Mouse (Mus musculus) frontal cortex, postnatal 14 days (tissue): ENCODE measurements around the gene Erp27.

Source experiments
- DNase-seq, 2 experiments: peaks; one replicate each; pipeline ENCODE4 v3.0.0; 2022; ENCODE audit warnings: low spot score in 2 of 2

The Erp27 gene

DNA sequence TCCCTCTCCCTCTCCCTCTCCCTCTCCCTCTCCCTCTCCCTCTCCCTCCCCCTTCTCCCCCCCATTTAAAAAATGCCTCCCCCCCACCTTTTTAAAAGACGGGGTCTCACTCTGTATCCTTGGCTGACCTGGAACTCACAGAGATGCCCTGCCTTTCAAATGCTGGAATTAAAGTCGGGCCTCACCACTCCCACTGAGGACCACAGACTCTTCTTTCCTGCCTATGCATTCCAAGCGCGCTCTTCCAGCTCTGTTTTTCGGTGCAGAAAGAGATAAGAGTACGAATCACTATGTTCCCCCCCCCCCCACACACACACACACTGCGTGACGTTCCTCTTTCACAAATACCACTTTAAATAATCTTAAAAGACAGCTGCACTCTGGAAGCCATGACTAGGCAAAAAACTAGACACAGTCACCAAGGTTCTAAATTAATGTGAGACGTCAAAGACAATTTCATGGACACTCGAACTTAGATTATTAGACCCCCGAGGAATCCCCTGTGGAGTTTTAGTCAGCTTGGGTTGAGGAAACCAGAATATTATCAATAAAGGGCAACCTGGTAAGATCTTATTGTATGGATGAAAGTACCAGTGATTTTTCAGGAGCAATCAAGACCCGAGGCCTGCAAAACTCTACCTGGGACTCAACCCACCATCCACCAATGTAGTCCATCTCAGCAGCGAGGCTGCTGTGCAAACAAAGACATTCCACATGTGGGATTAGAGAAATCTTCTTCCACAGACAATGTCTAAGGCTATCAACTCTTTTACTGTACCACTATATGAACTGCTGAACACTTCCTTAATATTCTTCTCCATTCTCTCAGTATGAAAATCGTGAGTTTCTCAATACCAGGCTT lies 17.6 kb upstream of the Erp27 start:
- DNase-seq: no peak

GRCm38 (mm10) chr6:136938331-136939126 lies 16.5 kb upstream of the Erp27 start:
- no peak for DNase-seq

- no peak for DNase-seq
Observed at GRCm38 (mm10) chr6:136937117-136937516, 15.1 kb upstream of the Erp27 start.

DNA sequence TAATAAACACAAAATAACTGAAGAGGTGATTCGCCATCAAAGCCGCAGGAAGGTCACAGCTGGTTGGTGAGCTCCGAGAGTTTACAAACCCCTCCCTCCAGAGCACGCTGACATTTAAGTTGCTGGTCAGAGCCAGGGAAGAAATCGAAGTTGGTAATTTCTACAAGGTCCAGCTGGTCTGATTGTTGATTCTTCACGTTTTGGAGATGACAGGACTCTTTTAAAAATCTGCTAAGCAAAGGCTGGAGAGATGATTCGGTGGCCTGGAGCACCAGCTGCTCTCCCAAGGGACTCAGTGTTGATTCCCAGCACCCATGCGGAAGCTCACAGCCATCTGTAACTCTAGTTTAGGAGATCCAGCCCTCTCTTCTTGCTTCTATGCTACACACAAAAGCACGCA lies 14.4 kb upstream of the Erp27 start:
- no peak for DNase-seq

DNA sequence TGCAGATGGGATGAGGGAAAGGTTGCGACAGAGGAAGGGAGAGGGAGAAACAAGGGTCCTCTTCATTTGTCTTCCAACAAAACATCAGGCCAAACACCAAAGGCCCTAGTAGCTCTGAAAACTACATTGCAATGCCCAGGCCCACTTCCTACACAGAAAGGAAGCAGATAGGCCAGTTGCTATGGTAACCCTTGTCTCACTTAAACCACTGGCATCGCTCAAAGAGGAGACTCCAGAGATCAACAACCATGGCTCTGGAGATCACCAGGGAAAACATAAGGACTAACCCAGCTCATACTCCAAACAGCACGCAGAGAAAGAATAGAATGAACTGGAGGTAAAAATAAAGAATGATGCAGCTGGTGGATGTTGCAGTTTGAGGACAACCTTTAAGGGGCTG lies 13.3 kb upstream of the Erp27 start:
- DNase-seq: no peak

DNA sequence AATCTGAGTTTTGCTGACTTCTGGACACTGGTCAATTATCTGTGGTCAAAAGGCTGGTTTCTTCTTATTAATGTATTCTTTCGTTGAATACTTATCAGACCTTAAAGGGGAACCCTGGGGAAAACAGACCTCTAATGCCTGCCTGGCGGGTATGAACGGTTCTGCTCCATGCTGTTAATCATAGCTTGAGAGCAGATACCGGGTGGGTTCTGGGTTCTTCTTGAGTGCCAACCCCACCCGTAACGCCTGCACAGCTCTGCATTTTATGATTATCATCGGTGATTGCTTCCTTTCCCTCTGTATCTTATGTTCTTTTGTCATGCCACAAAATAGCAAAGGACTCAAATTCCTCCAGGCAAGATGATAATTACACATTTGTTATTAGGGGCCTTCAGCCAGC lies 12.1 kb upstream of the Erp27 start:
- DNase-seq: no peak

- no peak for DNase-seq
Observed at GRCm38 (mm10) chr6:136931246-136931645, 9.3 kb upstream of the Erp27 start.

GRCm38 (mm10) chr6:136930677-136931076 lies 8.7 kb upstream of the Erp27 start:
- no peak for DNase-seq

- DNase-seq: no peak
Observed at GRCm38 (mm10) chr6:136927626-136928025, 5.6 kb upstream of the Erp27 start.

DNA sequence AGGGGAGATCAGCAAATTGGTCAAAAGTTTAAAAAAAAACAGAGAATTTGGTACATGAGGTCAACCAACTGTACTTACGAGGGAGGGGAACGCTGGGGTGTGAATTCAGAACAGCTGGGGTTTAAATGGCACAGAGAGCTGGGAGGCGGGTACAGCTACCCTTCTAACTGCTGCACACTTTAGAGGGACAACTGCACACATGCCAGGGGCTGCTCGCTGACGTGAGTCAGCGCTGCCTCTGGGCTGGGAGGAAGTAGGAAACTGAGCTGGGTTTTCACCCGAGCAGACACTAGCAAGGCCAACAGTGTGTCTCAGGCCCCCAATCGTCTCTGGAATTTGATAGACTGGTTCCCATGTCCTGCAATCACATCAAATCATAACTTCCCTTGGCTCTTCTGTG lies 3.1 kb upstream of the Erp27 start:
- DNase-seq: no peak

DNA sequence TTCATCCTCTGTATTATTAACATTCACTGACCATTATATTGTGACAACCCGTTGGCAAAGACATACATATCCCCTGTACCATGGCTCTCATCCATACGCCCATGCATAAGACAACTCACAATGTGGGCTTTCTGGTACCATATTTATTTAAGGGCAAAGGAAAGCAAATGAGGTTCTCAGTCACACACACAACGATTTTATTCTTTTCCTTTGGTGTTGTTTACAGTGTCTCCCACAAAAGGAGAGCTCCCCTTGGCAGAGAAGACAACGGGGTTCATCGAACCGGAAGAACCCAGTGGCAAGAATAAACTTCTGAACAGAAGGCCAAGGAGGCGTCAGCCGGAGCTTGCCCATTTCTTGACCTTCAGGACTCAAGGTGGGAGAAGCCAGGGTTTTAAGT lies 1.6 kb upstream of the Erp27 start, which contains the start of gene Pde6h:
Gene Pde6h (plus strand): TSS at position 301 of the 400 bp plus-strand sequence.
- DNase-seq: no peak

DNA sequence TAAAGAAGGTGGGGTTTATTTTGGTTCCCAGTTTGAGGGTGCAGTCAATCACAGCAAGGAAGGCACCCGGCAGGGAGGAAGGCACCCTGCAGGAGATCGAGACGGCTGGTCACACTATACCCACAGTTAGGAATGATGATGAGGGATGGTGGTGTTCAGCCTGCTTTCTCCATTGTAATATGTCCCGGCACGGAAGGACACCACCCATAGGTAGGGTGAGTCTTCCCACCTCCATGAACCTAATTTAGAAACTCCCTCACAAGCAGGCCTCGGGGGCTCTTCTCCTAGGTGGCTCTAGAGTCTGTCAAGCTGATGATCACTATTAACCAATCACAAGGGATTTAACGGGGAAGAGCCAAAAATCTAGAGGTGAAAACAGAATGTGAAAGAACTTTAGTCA lies 891 bp upstream of the Erp27 start:
- no peak for DNase-seq

- no peak for DNase-seq
Observed at GRCm38 (mm10) chr6:136921601-136922000, 379 bp downstream of the Erp27 start.

DNA sequence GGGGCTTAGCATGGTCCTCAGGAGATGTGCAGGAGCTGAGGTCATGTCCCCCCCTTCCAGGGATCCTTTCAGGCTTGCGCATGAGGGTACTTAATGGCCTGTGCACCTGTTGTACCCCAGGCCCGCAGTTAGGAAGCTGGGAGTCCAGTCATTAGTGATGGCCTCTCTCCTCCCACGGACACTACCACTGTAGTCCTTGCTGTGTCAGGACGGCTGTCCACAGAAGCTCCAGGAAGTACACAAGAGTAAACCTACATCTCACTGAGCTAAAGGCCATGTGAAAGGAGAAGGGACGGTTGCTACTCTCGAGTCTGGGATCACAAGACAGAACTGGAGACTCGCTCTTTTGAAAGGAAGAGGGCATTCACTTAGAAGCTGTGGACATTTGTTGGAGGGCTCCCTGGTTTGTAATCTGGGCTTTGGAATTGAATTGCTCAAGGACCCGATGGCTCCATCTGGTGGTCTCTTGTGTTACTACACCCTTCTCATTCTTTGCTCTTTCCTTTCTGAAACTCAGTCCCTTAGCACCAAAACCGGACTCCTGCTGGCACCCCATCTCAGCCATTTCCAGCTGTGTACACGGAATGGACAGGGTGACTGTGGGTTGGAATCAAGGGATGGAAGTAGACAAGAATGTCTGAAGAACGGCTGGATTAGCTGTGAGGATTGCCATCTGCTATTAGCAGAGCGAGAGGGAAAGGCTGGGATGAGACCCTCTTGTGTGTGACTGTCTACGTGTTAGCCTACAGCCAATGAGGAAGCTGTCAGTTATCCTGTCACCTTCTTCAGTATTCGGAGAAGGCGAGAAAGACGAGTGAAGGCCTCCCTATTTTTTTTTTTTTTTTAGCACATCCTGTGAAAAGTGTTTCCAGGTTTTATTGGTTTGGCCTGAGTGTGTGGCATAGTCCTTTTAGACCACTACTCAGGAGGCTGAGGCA lies 1.4 kb downstream of the Erp27 start:
- peak in 1 of 2 experiments; percentile 77 for DNase-seq

GRCm38 (mm10) chr6:136917885-136918284 lies 4.1 kb downstream of the Erp27 start:
- DNase-seq: no peak

- DNase-seq: no peak
Observed at GRCm38 (mm10) chr6:136915721-136916395, 6.1 kb downstream of the Erp27 start.

DNA sequence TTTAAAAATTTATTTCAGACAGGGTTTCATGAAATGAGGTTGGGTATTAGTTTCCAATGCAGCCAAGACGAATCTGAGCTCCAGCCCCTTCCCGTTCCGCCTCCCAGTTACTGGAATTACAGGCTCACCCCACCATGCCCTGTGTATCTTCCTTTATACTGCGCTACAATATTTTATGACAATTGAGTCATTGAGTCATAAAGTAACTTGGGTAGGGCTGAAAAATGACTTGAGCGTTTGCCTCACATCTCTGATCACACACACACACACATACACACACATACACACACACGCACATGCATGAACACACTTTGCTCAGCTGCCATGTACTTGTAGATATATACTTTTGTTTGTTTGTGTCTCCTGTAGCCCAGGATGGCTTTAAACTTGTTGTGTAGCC lies 7.7 kb downstream of the Erp27 start:
- no peak for DNase-seq

DNA sequence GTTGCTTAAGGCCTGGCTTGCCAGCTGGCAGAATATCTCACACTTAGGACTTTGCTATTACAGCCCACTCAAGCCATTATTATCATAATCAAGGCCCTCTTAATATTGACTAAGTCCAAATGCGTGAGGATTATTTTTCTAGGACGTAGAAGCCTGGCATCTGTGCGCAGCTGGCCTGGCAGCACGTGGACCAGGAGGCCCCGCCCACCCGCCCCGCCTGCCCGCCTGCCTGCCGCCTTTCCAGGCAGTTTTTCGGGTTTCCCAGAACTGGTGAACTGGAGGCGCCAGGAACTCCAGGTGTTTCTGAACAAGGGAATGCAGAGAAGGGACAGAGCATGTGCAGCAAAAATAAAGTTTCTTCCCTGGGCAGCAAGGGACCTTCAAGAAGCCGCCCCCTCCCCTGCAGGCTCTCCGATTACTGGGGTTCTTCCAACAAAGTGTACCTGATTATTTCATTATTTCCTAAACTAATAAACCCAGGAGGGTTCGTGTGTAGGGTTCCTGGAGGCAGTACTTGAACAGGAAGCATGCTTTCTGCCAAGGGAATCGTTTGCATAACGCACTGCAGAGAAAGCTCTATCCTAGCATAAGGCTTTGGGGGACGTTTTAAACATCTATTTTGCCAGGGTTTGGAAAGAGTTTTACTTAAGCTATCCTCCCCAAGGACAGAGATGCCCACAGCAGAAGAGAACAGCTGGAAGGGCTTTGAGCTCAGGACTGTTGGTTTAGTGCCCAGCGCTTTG lies 8.4 kb downstream of the Erp27 start:
- no peak for DNase-seq

DNA sequence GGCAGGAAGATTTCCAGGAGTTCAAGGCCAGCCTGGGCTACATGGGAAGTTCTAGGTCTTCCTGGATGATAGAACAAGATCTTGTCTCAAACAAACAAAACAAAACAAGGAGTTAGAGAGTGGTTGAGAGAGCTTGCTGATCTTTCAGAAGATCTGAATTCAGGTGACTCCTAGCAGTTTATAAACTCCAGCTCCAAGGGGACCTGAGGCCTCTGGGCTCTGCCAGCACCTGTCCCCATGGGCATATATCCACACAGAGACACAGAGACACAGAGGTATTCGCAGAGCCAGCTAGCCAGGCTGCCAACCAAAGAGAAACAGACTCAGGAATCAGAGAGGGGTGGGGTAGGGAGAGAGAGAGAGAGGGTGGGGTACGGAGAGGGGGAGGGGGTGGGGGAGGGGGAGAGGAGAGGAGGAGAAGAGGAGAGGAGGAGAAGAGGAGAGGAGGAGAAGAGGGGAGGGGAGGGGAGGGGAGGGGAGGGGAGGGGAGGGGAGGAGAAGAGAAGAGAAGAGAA lies 9.2 kb downstream of the Erp27 start:
- no peak for DNase-seq

DNA sequence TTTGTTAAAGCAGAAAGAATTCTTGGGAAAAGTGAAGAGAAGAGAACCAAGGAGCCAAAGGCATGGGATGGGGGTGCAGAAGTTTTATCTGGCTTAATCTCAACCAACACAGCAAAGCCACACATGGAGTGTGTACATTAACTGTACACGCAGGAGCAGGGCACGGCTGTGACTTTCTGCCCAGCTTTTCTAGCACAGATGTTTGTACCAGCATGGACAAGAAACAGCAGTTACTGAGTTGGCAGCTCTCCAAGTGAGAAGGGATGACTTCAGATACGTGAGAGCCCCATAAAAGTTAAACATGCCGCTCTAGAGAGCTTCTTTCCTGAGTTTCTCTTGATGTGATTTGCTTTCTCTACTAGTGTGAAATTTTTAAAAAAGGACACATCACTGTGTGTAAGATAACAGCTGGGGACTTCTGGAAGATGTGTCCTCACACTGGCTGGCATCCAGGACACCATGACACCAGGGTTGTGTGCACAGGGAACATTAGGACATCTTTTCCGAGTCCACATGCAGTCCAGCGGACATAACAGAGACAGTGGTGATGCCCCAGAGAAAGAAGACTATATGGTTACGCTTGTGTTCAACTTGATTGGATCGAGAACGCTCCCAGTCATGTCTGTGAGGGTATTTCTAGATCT lies 11.6 kb downstream of the Erp27 start:
- no peak for DNase-seq
